Mouse (Mus musculus): ENCODE data around the gene Fgf15. TPM values are rescaled to one million over a fixed set of nuclear protein-coding genes. Genes with fewer than 3 reads are reported as not detected.

Fgf15 gene
- polyA plus RNA-seq, 1 experiment from 2014 or later = not detected

GRCm38 (mm10) chr7:144912897-144913296 lies 16.6 kb downstream of the Fgf15 start:
- ATAC-seq (ENCODE audit: insufficient read depth) = no peak
- peaks cover 15% of the 10 kb centered on the region; the same call in 1 of the 2 replicates for H3K27me3 ChIP-seq
- H3K9me3 ChIP-seq (replicated peaks) = no peaks in the 10 kb centered on the region
- no peak overlapping the region for H3K4me3 ChIP-seq (replicated peaks)
- H3K36me3 ChIP-seq (replicated peaks) = 0 out of 2 replicates have a peak, but pooled peaks cover 6% of the 10 kb centered on the region
- WGBS (ENCODE audit: insufficient replicate concordance) = 59% methylated on average over 4 of the region's 4 CpGs
- peaks cover 20% of the 10 kb centered on the region for H3K4me1 ChIP-seq (replicated peaks)
- no peak overlapping the region for H3K27ac ChIP-seq (replicated peaks)
- no peak overlapping the region for H3K4me2 ChIP-seq
- no peak overlapping the region for H3K9ac ChIP-seq

- H3K9ac ChIP-seq = peak overlapping the region; percentile 80; the same call in 1 of the 2 replicates
- WGBS (ENCODE audit: insufficient replicate concordance) = 7% methylated on average over 17 of the region's 17 CpGs
Observed at GRCm38 (mm10) chr7:144914296-144914947, 18.1 kb downstream of the Fgf15 start.

GRCm38 (mm10) chr7:144914948-144915750 lies 18.8 kb downstream of the Fgf15 start, which contains the start of gene LTO1:
TSS of gene LTO1 (plus strand) at chr7:144915100.
- under 1% methylated on average over 55 of the region's 55 CpGs for WGBS (ENCODE audit: insufficient replicate concordance)
- peak within 1 kb of the TSS; percentile 91 for H3K4me3 ChIP-seq (replicated peaks)

More at GRCm38 (mm10) chr7:144914296-144914947, 18.1 kb downstream of the Fgf15 start:
- peak; percentile 88 for ATAC-seq (ENCODE audit: insufficient read depth)
- H3K27ac ChIP-seq (replicated peaks) = peak overlapping the region; percentile 71; the same call in 1 of the 2 replicates
- H3K27me3 ChIP-seq = 0 out of 2 replicates have a peak, but pooled peaks cover 4% of the 10 kb centered on the region
- peaks cover 20% of the 10 kb centered on the region for H3K4me1 ChIP-seq (replicated peaks)
- no peaks in the 10 kb centered on the region for H3K9me3 ChIP-seq (replicated peaks)
- H3K36me3 ChIP-seq (replicated peaks) = peaks cover 18% of the 10 kb centered on the region
- peak overlapping the region; percentile 91 for H3K4me3 ChIP-seq (replicated peaks)
- H3K4me2 ChIP-seq = peak overlapping the region; percentile 93

GRCm38 (mm10) chr7:144918823-144919222 lies 22.5 kb downstream of the Fgf15 start:
- Histone ChIP-seq H3K4me1 (replicated peaks) (peaks cover 20% of the 10 kb centered on the region), H3K4me3 (replicated peaks) (no peak overlapping the region), H3K27ac (replicated peaks) (no peak overlapping the region), H3K36me3 (replicated peaks) (peaks cover 42% of the 10 kb centered on the region), H3K9me3 (replicated peaks) (no peaks in the 10 kb centered on the region), H3K9ac (no peak overlapping the region), H3K27me3 (no peaks in the 10 kb centered on the region), H3K4me2 (no peak overlapping the region)
- WGBS (ENCODE audit: insufficient replicate concordance) = 67% methylated on average over 1 of the region's 1 CpGs
- no peak for ATAC-seq (ENCODE audit: insufficient read depth)

More at GRCm38 (mm10) chr7:144914948-144915750, 18.8 kb downstream of the Fgf15 start, which contains the start of gene LTO1:
- peaks cover 20% of the 10 kb centered on the region for H3K4me1 ChIP-seq (replicated peaks)
- ATAC-seq (ENCODE audit: insufficient read depth) = peak; percentile 96
- peak within 1 kb of the TSS; percentile 71 for H3K27ac ChIP-seq (replicated peaks)
- peak within 1 kb of the TSS; percentile 80 for H3K9ac ChIP-seq
- H3K4me2 ChIP-seq = peak within 1 kb of the TSS; percentile 93
- H3K9me3 ChIP-seq (replicated peaks) = no peaks in the 10 kb centered on the region
- H3K27me3 ChIP-seq = 0 out of 2 replicates have a peak, but pooled peaks cover 4% of the 10 kb centered on the region
- peaks cover 26% of the 10 kb centered on the region for H3K36me3 ChIP-seq (replicated peaks)

- H3K4me3 ChIP-seq (replicated peaks) = no peak overlapping the region
- ATAC-seq (ENCODE audit: insufficient read depth) = no peak
- H3K9me3 ChIP-seq (replicated peaks) = no peaks in the 10 kb centered on the region
- WGBS (ENCODE audit: insufficient replicate concordance) = 51% methylated on average over 2 of the region's 2 CpGs
- H3K4me2 ChIP-seq = no peak overlapping the region
- H3K27me3 ChIP-seq = no peaks in the 10 kb centered on the region
- H3K9ac ChIP-seq = no peak overlapping the region
- H3K27ac ChIP-seq (replicated peaks) = no peak overlapping the region
- 0 out of 2 replicates have a peak, but pooled peaks cover 10% of the 10 kb centered on the region for H3K36me3 ChIP-seq (replicated peaks)
- H3K4me1 ChIP-seq (replicated peaks) = peaks cover 11% of the 10 kb centered on the region
Observed at GRCm38 (mm10) chr7:144927591-144927990, 31.3 kb downstream of the Fgf15 start.

- no peaks in the 10 kb centered on the region for H3K27me3 ChIP-seq
- peaks cover 11% of the 10 kb centered on the region for H3K4me1 ChIP-seq (replicated peaks)
- H3K9me3 ChIP-seq (replicated peaks) = no peaks in the 10 kb centered on the region
- no peak overlapping the region for H3K9ac ChIP-seq
- WGBS (ENCODE audit: insufficient replicate concordance) = 59% methylated on average over 4 of the region's 4 CpGs
- no peak overlapping the region for H3K27ac ChIP-seq (replicated peaks)
- H3K36me3 ChIP-seq (replicated peaks) = 0 out of 2 replicates have a peak, but pooled peaks cover 16% of the 10 kb centered on the region
- no peak overlapping the region for H3K4me2 ChIP-seq
- 0 out of 2 replicates have a peak, but pooled peaks have one; percentile 27 for ATAC-seq (ENCODE audit: insufficient read depth)
- H3K4me3 ChIP-seq (replicated peaks) = no peak overlapping the region
Observed at GRCm38 (mm10) chr7:144928009-144928888, 31.9 kb downstream of the Fgf15 start.

- Histone ChIP-seq H3K4me2 (no peak overlapping the region), H3K36me3 (replicated peaks) (0 out of 2 replicates have a peak, but pooled peaks cover 21% of the 10 kb centered on the region), H3K27ac (replicated peaks) (no peak overlapping the region), H3K9me3 (replicated peaks) (no peaks in the 10 kb centered on the region), H3K4me1 (replicated peaks) (peaks cover 11% of the 10 kb centered on the region), H3K4me3 (replicated peaks) (no peak overlapping the region), H3K27me3 (no peaks in the 10 kb centered on the region), H3K9ac (no peak overlapping the region)
- 70% methylated on average over 6 of the region's 6 CpGs for WGBS (ENCODE audit: insufficient replicate concordance)
- no peak for ATAC-seq (ENCODE audit: insufficient read depth)
Observed at GRCm38 (mm10) chr7:144928889-144929210, 32.5 kb downstream of the Fgf15 start.

- Histone ChIP-seq H3K27me3 (no peaks in the 10 kb centered on the region), H3K27ac (replicated peaks) (no peak overlapping the region), H3K9ac (no peak overlapping the region), H3K9me3 (replicated peaks) (no peaks in the 10 kb centered on the region), H3K4me1 (replicated peaks) (peaks cover 11% of the 10 kb centered on the region), H3K36me3 (replicated peaks) (peaks cover 22% of the 10 kb centered on the region; the same call in 1 of the 2 replicates), H3K4me2 (no peak overlapping the region), H3K4me3 (replicated peaks) (no peak overlapping the region)
- WGBS (ENCODE audit: insufficient replicate concordance) = 70% methylated on average over 8 of the region's 8 CpGs
- no peak for ATAC-seq (ENCODE audit: insufficient read depth)
Observed at GRCm38 (mm10) chr7:144929506-144929905, 33.2 kb downstream of the Fgf15 start.

- no peak overlapping the region for H3K27ac ChIP-seq (replicated peaks)
- no peak for ATAC-seq (ENCODE audit: insufficient read depth)
- no peak overlapping the region for H3K4me2 ChIP-seq
- no peak overlapping the region for H3K4me3 ChIP-seq (replicated peaks)
- peaks cover 11% of the 10 kb centered on the region for H3K4me1 ChIP-seq (replicated peaks)
- no peak overlapping the region for H3K9ac ChIP-seq
- no peaks in the 10 kb centered on the region for H3K9me3 ChIP-seq (replicated peaks)
- peaks cover 20% of the 10 kb centered on the region; the same call in 1 of the 2 replicates for H3K36me3 ChIP-seq (replicated peaks)
- H3K27me3 ChIP-seq = no peaks in the 10 kb centered on the region
- 65% methylated on average over 5 of the region's 5 CpGs for WGBS (ENCODE audit: insufficient replicate concordance)
Observed at GRCm38 (mm10) chr7:144929931-144930330, 33.6 kb downstream of the Fgf15 start.

GRCm38 (mm10) chr7:144931778-144932177 lies 35.4 kb downstream of the Fgf15 start:
- Histone ChIP-seq H3K36me3 (replicated peaks) (peaks cover 26% of the 10 kb centered on the region; the same call in 1 of the 2 replicates), H3K9me3 (replicated peaks) (no peaks in the 10 kb centered on the region), H3K27ac (replicated peaks) (no peak overlapping the region), H3K4me1 (replicated peaks) (peaks cover 14% of the 10 kb centered on the region), H3K4me3 (replicated peaks) (no peak overlapping the region), H3K4me2 (no peak overlapping the region), H3K9ac (no peak overlapping the region), H3K27me3 (peaks cover 3% of the 10 kb centered on the region)
- ATAC-seq (ENCODE audit: insufficient read depth) = no peak
- WGBS (ENCODE audit: insufficient replicate concordance) = 20% methylated on average over 3 of the region's 3 CpGs
